Mouse (Mus musculus) heart, adult 2 months (tissue): Measurements from ENCODE around the gene Eef2. TPM values are rescaled to one million over a fixed set of nuclear protein-coding genes. Genes with fewer than 3 reads are reported as not detected.
A peak's percentile ranks its signal among the peaks of the same experiment; 100 is the strongest.
"Not testable (repeated sequence)": the region's sequence is repeated elsewhere in the genome, so short reads cannot be mapped to it uniquely, and the experiment has no call there.

Experiments
- DNase-seq, 2 experiments: peaks; one replicate each; pipeline ENCODE4 v3.0.0; 2021
- H3K27ac ChIP-seq: fragments of 200-600 bp; 2 replicates; pipeline ENCODE4 v1.8.1; 2022
- H3K27me3 ChIP-seq: fragments of 200-500 bp; 2 replicates; pipeline ENCODE4 v1.6.1; 2012; ENCODE audit warnings: mild to moderate bottlenecking, low read length, inconsistent platforms, mixed read lengths; ENCODE audit not compliant: control insufficient read depth, insufficient read depth
- H3K36me3 ChIP-seq: fragments of 200-500 bp; 2 replicates; pipeline ENCODE4 v1.6.1; 2012; ENCODE audit warnings: low read length, inconsistent platforms; ENCODE audit not compliant: control insufficient read depth, insufficient read depth
- H3K4me1 ChIP-seq: fragments of 200-500 bp; 2 replicates; pipeline ENCODE4 v1.6.1; 2011; ENCODE audit warnings: low read length; ENCODE audit not compliant: control insufficient read depth, insufficient read depth
- H3K4me3 ChIP-seq: fragments of 200-600 bp; 2 replicates; pipeline ENCODE4 v1.8.1; 2022
- H3K79me2 ChIP-seq: fragments of 200-500 bp; replicated peaks from 2 replicates; pipeline ENCODE4 v1.6.1; 2012; ENCODE audit warnings: mild to moderate bottlenecking, inconsistent platforms, low read length, moderate library complexity, mixed read lengths; ENCODE audit not compliant: control insufficient read depth, insufficient read depth
- H3K9ac ChIP-seq: fragments of 200-500 bp; 2 replicates; pipeline ENCODE4 v1.6.1; 2012; ENCODE audit warnings: low read depth, mild to moderate bottlenecking, control low read depth, inconsistent platforms, low read length, mixed read lengths
- CTCF ChIP-seq: fragments of 200-600 bp; IDR thresholded peaks from 2 replicates; pipeline ENCODE4 v1.8.1; 2022; ENCODE audit warnings: antibody characterized with exemption, mild to moderate bottlenecking, moderate library complexity
- EP300 ChIP-seq: fragments of 200-500 bp; IDR thresholded peaks from 2 replicates; pipeline ENCODE4 v1.6.1; 2011; ENCODE audit warnings: low read depth, low read length, control low read depth; ENCODE audit not compliant: insufficient read depth
- POLR2A ChIP-seq: fragments of 200-500 bp; IDR thresholded peaks from 2 replicates; pipeline ENCODE4 v1.6.1; 2011; ENCODE audit warnings: mild to moderate bottlenecking, low read depth, low read length, control low read depth; ENCODE audit not compliant: insufficient read depth
- WGBS: fragments of 180-500 bp; shearing (Covaris S2); methylation state at CpG from one replicate; pipeline ENCODE4 v1.1.7; 2018; 5-methylcytosine and 5-hydroxymethylcytosine counted together
- intact Hi-C: fragments of 180-260 bp; cut with DNase I; formaldehyde crosslinking; loops from one replicate; pipeline ENCODE4 v1.15.1; 2025
- polyA plus RNA-seq: library from polyadenylated mRNA; depleted of rRNA; stranded (reverse); fragments of >200 nt; gene quantifications from 2 replicates; pipeline ENCODE4 v1.2.3, GENCODE M21; 2012
- total RNA-seq, 2 experiments: library from RNA; stranded (reverse); gene quantifications; 2 replicates each; pipeline ENCODE4 v1.2.3; 2021

Gene Eef2
- total and polyA plus RNA-seq, 3 experiments = 887 to 1,244 (median 1,027) TPM

- Histone ChIP-seq H3K4me1 (peaks cover 14% of the 10 kb centered on the region), H3K27ac (no peak overlapping the region), H3K9ac (no peak overlapping the region), H3K79me2 (peaks cover 4% of the 10 kb centered on the region; the same call in 1 of the 2 replicates), H3K4me3 (no peak overlapping the region), H3K27me3 (no peaks in the 10 kb centered on the region), H3K36me3 (peaks cover 3% of the 10 kb centered on the region; the same call in 1 of the 2 replicates)
- intact Hi-C loops = loop anchor here (5.0 to 10.0 kb wide), 2 partner anchors 252 to 434 kb away; partner anchors contain the start of gene Ap3d1
- DNase-seq = no peak
- 77% methylated on average over 11 of the region's 11 CpGs for WGBS
- TF ChIP-seq EP300 = no peak
- TF ChIP-seq CTCF = no peak
- TF ChIP-seq POLR2A = no peak
These were observed 2.5 kb downstream of the Eef2 start for GRCm38 (mm10) chr10:81178927-81179326.

- 84% methylated on average over 32 of the region's 32 CpGs for WGBS
- no peak overlapping the region for H3K9ac ChIP-seq
- TF ChIP-seq EP300 (no peak), CTCF (0 out of 2 replicates have a peak, but pooled peaks have one; percentile 14), POLR2A (0 out of 2 replicates have a peak, but pooled peaks have one; percentile 34)
- H3K36me3 ChIP-seq = peaks cover 3% of the 10 kb centered on the region; the same call in 1 of the 2 replicates
- peaks cover 14% of the 10 kb centered on the region for H3K4me1 ChIP-seq
- H3K27ac ChIP-seq = no peak overlapping the region
- H3K79me2 ChIP-seq = peaks cover 4% of the 10 kb centered on the region; the same call in 1 of the 2 replicates
- H3K27me3 ChIP-seq = no peaks in the 10 kb centered on the region
- intact Hi-C loops = loop anchor here (5.0 to 10.0 kb wide), 2 partner anchors 252 to 435 kb away; partner anchors contain the start of gene Ap3d1
- DNase-seq = no peak
- no peak overlapping the region for H3K4me3 ChIP-seq
These were observed 3.3 kb downstream of the Eef2 start for GRCm38 (mm10) chr10:81179451-81180342.

GRCm38 (mm10) chr10:81180946-81181345, 4.5 kb downstream of the Eef2 start:
- intact Hi-C loops = no loop called here
- H3K79me2 ChIP-seq = peaks cover 4% of the 10 kb centered on the region; the same call in 1 of the 2 replicates
- H3K36me3 ChIP-seq = peaks cover 3% of the 10 kb centered on the region; the same call in 1 of the 2 replicates
- H3K4me3 ChIP-seq = no peak overlapping the region
- H3K27me3 ChIP-seq = no peaks in the 10 kb centered on the region
- DNase-seq = no peak
- no peak for TF ChIP-seq EP300
- TF ChIP-seq CTCF = no peak
- TF ChIP-seq POLR2A = no peak
- no peak overlapping the region for H3K9ac ChIP-seq
- H3K27ac ChIP-seq = no peak overlapping the region
- 82% methylated on average over 13 of the region's 13 CpGs for WGBS
- peaks cover 15% of the 10 kb centered on the region for H3K4me1 ChIP-seq

- H3K27me3 ChIP-seq, DNase-seq, intact Hi-C loops, H3K36me3 ChIP-seq, H3K4me3 ChIP-seq, H3K27ac ChIP-seq, H3K9ac ChIP-seq, H3K79me2 ChIP-seq: not testable (repeated sequence)
- peaks cover 15% of the 10 kb centered on the region for H3K4me1 ChIP-seq
- 58% methylated on average over 12 of the region's 12 CpGs for WGBS
These were observed 5.4 kb downstream of the Eef2 start for GRCm38 (mm10) chr10:81181860-81182259.

GRCm38 (mm10) chr10:81182336-81183333, 6.2 kb downstream of the Eef2 start, which contains the start of gene Dapk3:
TSS of gene Dapk3 (plus strand) at chr10:81183005.
- TF ChIP-seq POLR2A (peak; percentile 93), EP300 (peak; percentile 94), CTCF (no peak)
- intact Hi-C loops = no loop called here
- Histone ChIP-seq H3K4me1 (peaks cover 12% of the 10 kb centered on the region), H3K27me3 (no peaks in the 10 kb centered on the region), H3K36me3 (peaks cover 3% of the 10 kb centered on the region; the same call in 1 of the 2 replicates), H3K4me3 (peak within 1 kb of the TSS; percentile 69), H3K27ac (peak within 1 kb of the TSS; percentile 95), H3K9ac (peak within 1 kb of the TSS; percentile 79), H3K79me2 (peaks cover 2% of the 10 kb centered on the region; the same call in 1 of the 2 replicates)
- WGBS = 6% methylated on average over 53 of the region's 53 CpGs
- peak; percentile 92 to 97 for DNase-seq
